Mouse (Mus musculus): ENCODE measurements around the gene Zfp990.
"Not testable (repeated sequence)": the region's sequence is repeated elsewhere in the genome, so short reads cannot be mapped to it uniquely, and the experiment has no call there.

Gene Zfp990

GRCm38 (mm10) chr4:145586046-145586445 is 75.5 kb downstream of the Zfp990 start:
- not testable (repeated sequence) for DNase-seq (ENCODE audit: extremely low read depth, low read depth, low spot score)
